Comparison of ENCODE assay signal across 26 mouse cellular contexts in the genomic region with DNA sequence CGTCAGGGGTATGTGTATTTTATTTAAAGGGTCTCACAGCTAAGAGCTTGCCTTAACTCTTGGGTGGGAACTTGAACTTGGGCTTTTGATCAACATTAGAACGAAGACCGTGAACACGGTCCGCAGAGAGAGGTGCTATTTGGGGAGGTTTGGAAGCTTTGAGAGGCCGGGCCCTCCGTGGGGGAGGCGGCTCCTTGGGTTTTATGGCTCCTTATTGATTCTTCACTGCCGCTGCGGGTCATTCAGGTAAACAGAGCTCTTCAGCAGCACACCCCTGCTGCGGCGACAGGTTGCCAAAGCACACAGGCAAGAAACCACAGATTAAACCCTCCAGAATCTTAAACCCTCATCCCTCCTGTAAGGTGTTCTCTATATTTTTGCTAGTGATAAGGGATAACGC. TPM values are rescaled to one million over a fixed set of nuclear protein-coding genes. Genes with fewer than 3 reads are reported as not detected.
DNase-seq lines count a peak whose midpoint lies in the region; ATAC-seq and TF ChIP-seq lines count a peak whose summit lies in the region.
"Had no signal": no experiment of that assay in that cellular context is flagged by ENCODE, and none has a peak within 500 bp of the region (broad histone marks: within the 10 kb centered on the region; RNA-seq: fewer than 3 reads in every experiment).

No protein-coding gene starts in this region.

- no peak overlapping the region for H3K9ac ChIP-seq in lung, embryonic 15.5 days
- no peak overlapping the region for H3K9ac ChIP-seq in lung, postnatal 0 days (replicated peaks; ENCODE audit: low read depth)
- no peak overlapping the region for H3K9ac ChIP-seq in liver, embryonic 15.5 days
- H3K9ac ChIP-seq: embryonic facial prominence, embryonic 15.5 days; forebrain, embryonic 15.5 days; heart, embryonic 12.5 days; limb, embryonic 12.5 days; midbrain, embryonic 13.5 days; neural tube, embryonic 12.5 days had no signal

- peaks cover 5% of the 10 kb centered on the region; the same call in 1 of the 2 replicates for H3K4me1 ChIP-seq in lung, embryonic 15.5 days
- H3K4me1 ChIP-seq in lung, postnatal 0 days (ENCODE audit: insufficient read depth, low read depth, low read length) = no peaks in the 10 kb centered on the region
- no peaks in the 10 kb centered on the region for H3K4me1 ChIP-seq in liver, embryonic 15.5 days (replicated peaks)
- H3K4me1 ChIP-seq: embryonic facial prominence, embryonic 15.5 days; forebrain, embryonic 15.5 days; hindbrain, embryonic 10.5 days; midbrain, embryonic 13.5 days; neural tube, embryonic 12.5 days had no signal

- H3K27ac ChIP-seq in lung, embryonic 15.5 days = no peak overlapping the region
- no peak overlapping the region for H3K27ac ChIP-seq in lung, postnatal 0 days (ENCODE audit: low read length)
- no peak overlapping the region for H3K27ac ChIP-seq in liver, embryonic 15.5 days (replicated peaks)
- H3K27ac ChIP-seq: embryonic facial prominence, embryonic 15.5 days; forebrain, embryonic 15.5 days; hindbrain, embryonic 10.5 days; limb, embryonic 12.5 days; midbrain, embryonic 13.5 days; neural tube, embryonic 12.5 days had no signal

- no peaks in the 10 kb centered on the region for H3K9me3 ChIP-seq in lung, embryonic 15.5 days
- no peaks in the 10 kb centered on the region for H3K9me3 ChIP-seq in lung, postnatal 0 days (ENCODE audit: low read length)
- no peaks in the 10 kb centered on the region for H3K9me3 ChIP-seq in liver, embryonic 15.5 days (replicated peaks)
- H3K9me3 ChIP-seq: embryonic facial prominence, embryonic 15.5 days; forebrain, embryonic 15.5 days; heart, embryonic 12.5 days; hindbrain, embryonic 10.5 days; midbrain, embryonic 13.5 days; neural tube, embryonic 12.5 days had no signal

- DNase-seq in heart, adult 11 months = peak; percentile 52
- DNase-seq in heart, adult 9 months (ENCODE audit: low spot score in 2 of 2) = no peak
- DNase-seq in lung, postnatal 0 days (ENCODE audit: low spot score) = no peak
- peak; percentile 61 for DNase-seq in R1 (ENCODE audit: low read depth, low spot score)
- no peak for DNase-seq in urinary bladder, adult 2 months (ENCODE audit: low spot score)
- DNase-seq: cerebellum, adult 11 months; cerebellum, adult 9-11 months; gastrocnemius, postnatal 10 days; heart, postnatal 10 days; kidney, adult 18-20 months; kidney, postnatal 10 days; lung, postnatal 14 days had no signal

- H3K4me2 ChIP-seq in lung, embryonic 15.5 days = peak overlapping the region; percentile 31
- H3K4me2 ChIP-seq in lung, postnatal 0 days (replicated peaks; ENCODE audit: low read depth, low read length) = no peak overlapping the region
- 0 out of 2 replicates have a peak overlapping the region, but pooled peaks have one; percentile 11 for H3K4me2 ChIP-seq in liver, embryonic 15.5 days
- H3K4me2 ChIP-seq: embryonic facial prominence, embryonic 15.5 days; forebrain, embryonic 15.5 days; heart, embryonic 12.5 days; limb, embryonic 12.5 days; midbrain, embryonic 13.5 days; neural tube, embryonic 12.5 days had no signal

- H3K4me3 ChIP-seq in lung, embryonic 15.5 days = no peak overlapping the region
- H3K4me3 ChIP-seq in lung, postnatal 0 days (ENCODE audit: low read depth, low read length) = no peak overlapping the region
- no peak overlapping the region for H3K4me3 ChIP-seq in liver, embryonic 15.5 days (replicated peaks)
- H3K4me3 ChIP-seq: embryonic facial prominence, embryonic 15.5 days; forebrain, embryonic 15.5 days; heart, embryonic 12.5 days; hindbrain, embryonic 10.5 days; limb, embryonic 12.5 days; midbrain, embryonic 13.5 days; neural tube, embryonic 12.5 days had no signal

- peaks cover 5% of the 10 kb centered on the region; the same call in 1 of the 2 replicates for H3K27me3 ChIP-seq in lung, embryonic 15.5 days
- no peaks in the 10 kb centered on the region for H3K27me3 ChIP-seq in lung, postnatal 0 days (replicated peaks; ENCODE audit: insufficient read depth, low read length)
- H3K27me3 ChIP-seq in liver, embryonic 15.5 days = no peaks in the 10 kb centered on the region; the same call in none of the 2 replicates
- H3K27me3 ChIP-seq: forebrain, embryonic 15.5 days; midbrain, embryonic 13.5 days had no signal

- H3K36me3 ChIP-seq in lung, embryonic 15.5 days = no peaks in the 10 kb centered on the region
- H3K36me3 ChIP-seq in lung, postnatal 0 days (ENCODE audit: insufficient read depth, low read length) = no peaks in the 10 kb centered on the region
- H3K36me3 ChIP-seq in liver, embryonic 15.5 days (replicated peaks) = no peaks in the 10 kb centered on the region
- H3K36me3 ChIP-seq: embryonic facial prominence, embryonic 15.5 days; forebrain, embryonic 15.5 days; heart, embryonic 12.5 days; hindbrain, embryonic 10.5 days; limb, embryonic 12.5 days; midbrain, embryonic 13.5 days; neural tube, embryonic 12.5 days had no signal

- no peak for ATAC-seq in lung, embryonic 15.5 days (ENCODE audit: borderline replicate concordance, extremely low read depth, low FRiP score, low TSS enrichment)
- no peak for ATAC-seq in lung, postnatal 0 days
- no peak for ATAC-seq in liver, embryonic 15.5 days (ENCODE audit: insufficient read depth)
- ATAC-seq in megakaryocyte-erythroid progenitor cell, adult 5-6 weeks (replicated peaks; ENCODE audit: low FRiP score, low TSS enrichment, poor library complexity, severe bottlenecking) = no peak
- ATAC-seq: forebrain, embryonic 15.5 days; hindbrain, embryonic 16.5 days; midbrain, embryonic 13.5 days had no signal

- TF ChIP-seq EP300 in lung, postnatal 0 days (IDR thresholded peaks at IDR 0.05) = no peak

- TF ChIP-seq CTCF in lung, postnatal 0 days (IDR thresholded peaks at IDR 0.05) = no peak

- WGBS in lung, embryonic 15.5 days = 16% methylated on average over 13 of the region's 13 CpGs
- 25% methylated on average over 13 of the region's 13 CpGs for WGBS in lung, postnatal 0 days
- 19% methylated on average over 13 of the region's 13 CpGs for WGBS in liver, embryonic 15.5 days (ENCODE audit: insufficient replicate concordance)

RNA-seq across cellular contexts. Expression of a gene that starts 16.4 kb away (rescaled TPM):
- polyA plus RNA-seq in lung, embryonic 15.5 days (2015; fragmentation: Nextera tagmentation; extraction: Ambion mirVana) = 0.26 and 0.29 TPM in 2 replicates
- 0.21 and 0.30 TPM in 2 replicates for polyA plus RNA-seq in lung, postnatal 0 days (2015; fragmentation: Nextera tagmentation; extraction: Ambion mirVana)
- polyA plus RNA-seq in liver, embryonic 15.5 days (2015; fragmentation: Nextera tagmentation; extraction: Ambion mirVana) = 0.06 TPM in 1 of 2 replicates, not detected in the other
- total RNA-seq in megakaryocyte-erythroid progenitor cell, adult 5-6 weeks (2014; fragmentation: Nextera tagmentation) = not detected in 2 replicates
- not detected in 2 replicates for total RNA-seq in megakaryocyte-erythroid progenitor cell, adult 5-6 weeks (2017)
- polyA plus RNA-seq in urinary bladder, adult 2 months (2012; rRNA removed) = 4.1 and 4.8 TPM in 2 replicates
- total RNA-seq: common myeloid progenitor, adult 5-6 weeks; granulocyte monocyte progenitor cell, adult 5-6 weeks; megakaryocyte progenitor cell, adult 5-6 weeks had no signal

Comparison
In these comparisons a context has a peak if more than half of its experiments do, and no peak if none do; other contexts are left out.
1. DNase-seq: peak in heart, adult 11 months (single experiment) and R1 (single experiment); none in heart, adult 9 months (0 of 2), lung, postnatal 0 days (single experiment) and urinary bladder, adult 2 months (single experiment).